Mouse (Mus musculus): ENCODE data around the gene Prpf40a.

The Prpf40a gene

GRCm38 (mm10) chr2:53190684-53191511, at the start of gene Prpf40a:
Gene Prpf40a, minus strand, starts transcription at chr2:53191284.
- DNase-seq (ENCODE audit: low spot score in 2 of 2) = peak; percentile 100

- DNase-seq (ENCODE audit: low spot score in 2 of 2) = no peak
Observed at GRCm38 (mm10) chr2:53222242-53222641, 31.2 kb upstream of the Prpf40a start.

- DNase-seq (ENCODE audit: low spot score in 2 of 2) = no peak
Observed at GRCm38 (mm10) chr2:53213493-53213892, 22.4 kb upstream of the Prpf40a start.

- DNase-seq (ENCODE audit: low spot score in 2 of 2) = no peak
Observed at GRCm38 (mm10) chr2:53206749-53207148, 15.7 kb upstream of the Prpf40a start.

- no peak for DNase-seq (ENCODE audit: low spot score in 2 of 2)
Observed at GRCm38 (mm10) chr2:53204373-53205274, 13.5 kb upstream of the Prpf40a start.

GRCm38 (mm10) chr2:53200164-53200885, 9.2 kb upstream of the Prpf40a start:
- no peak for DNase-seq (ENCODE audit: low spot score in 2 of 2)

- DNase-seq (ENCODE audit: low spot score in 2 of 2) = no peak
Observed at GRCm38 (mm10) chr2:53199203-53199602, 8.1 kb upstream of the Prpf40a start.

- DNase-seq (ENCODE audit: low spot score in 2 of 2) = no peak
Observed at GRCm38 (mm10) chr2:53196431-53196830, 5.3 kb upstream of the Prpf40a start.

- no peak for DNase-seq (ENCODE audit: low spot score in 2 of 2)
Observed at GRCm38 (mm10) chr2:53192386-53192785, 1.3 kb upstream of the Prpf40a start.

- DNase-seq (ENCODE audit: low spot score in 2 of 2) = peak; percentile 97 to 98
Observed at GRCm38 (mm10) chr2:53191523-53192220, 588 bp upstream of the Prpf40a start, which contains the start of gene Arl6ip6. Gene Arl6ip6, plus strand, starts transcription at chr2:53191726.

- DNase-seq (ENCODE audit: low spot score in 2 of 2) = no peak
Observed at GRCm38 (mm10) chr2:53189811-53190210, 1.3 kb downstream of the Prpf40a start.

- no peak for DNase-seq (ENCODE audit: low spot score in 2 of 2)
Observed at GRCm38 (mm10) chr2:53179876-53180275, 11.2 kb downstream of the Prpf40a start.

- no peak for DNase-seq (ENCODE audit: low spot score in 2 of 2)
Observed at GRCm38 (mm10) chr2:53178966-53179365, 12.1 kb downstream of the Prpf40a start.

GRCm38 (mm10) chr2:53173966-53174365, 17.1 kb downstream of the Prpf40a start:
- no peak for DNase-seq (ENCODE audit: low spot score in 2 of 2)

- DNase-seq (ENCODE audit: low spot score in 2 of 2) = no peak
Observed at GRCm38 (mm10) chr2:53146852-53147251, 44.2 kb downstream of the Prpf40a start.

- DNase-seq (ENCODE audit: low spot score in 2 of 2) = no peak
Observed at GRCm38 (mm10) chr2:53131567-53131966, 59.5 kb downstream of the Prpf40a start.

GRCm38 (mm10) chr2:53129070-53129469, 62.0 kb downstream of the Prpf40a start:
- DNase-seq (ENCODE audit: low spot score in 2 of 2) = no peak

- no peak for DNase-seq (ENCODE audit: low spot score in 2 of 2)
Observed at GRCm38 (mm10) chr2:53125998-53126397, 65.1 kb downstream of the Prpf40a start.

- DNase-seq (ENCODE audit: low spot score in 2 of 2) = peak; percentile 61 to 67
Observed at GRCm38 (mm10) chr2:53121797-53122196, 69.3 kb downstream of the Prpf40a start.

GRCm38 (mm10) chr2:53108547-53108946, 82.5 kb downstream of the Prpf40a start:
- no peak for DNase-seq (ENCODE audit: low spot score in 2 of 2)

- no peak for DNase-seq (ENCODE audit: low spot score in 2 of 2)
Observed at GRCm38 (mm10) chr2:53106472-53106871, 84.6 kb downstream of the Prpf40a start.
